Mouse (Mus musculus): ENCODE measurements around the gene Rbm43. TPM values are rescaled to one million over a fixed set of nuclear protein-coding genes. Genes with fewer than 3 reads are reported as not detected.

Gene Rbm43
- 14.3 and 15.7 TPM in 2 replicates for polyA plus RNA-seq (2015; fragmentation: Nextera tagmentation; extraction: Ambion mirVana)

GRCm38 (mm10) chr2:51934574-51935334 lies at the start of gene Rbm43:
Gene Rbm43, minus strand, starts transcription at chr2:51935163.
- Histone ChIP-seq H3K4me1 (peaks cover 17% of the 10 kb centered on the region), H3K9ac (peak within 1 kb of the TSS; percentile 71), H3K9me3 (no peaks in the 10 kb centered on the region), H3K4me2 (replicated peaks) (peak within 1 kb of the TSS; percentile 67), H3K27ac (peak within 1 kb of the TSS; percentile 72; the same call in 1 of the 2 replicates), H3K27me3 (0 out of 2 replicates have a peak, but pooled peaks cover 2% of the 10 kb centered on the region), H3K4me3 (peak within 1 kb of the TSS; percentile 57), H3K36me3 (peaks cover 9% of the 10 kb centered on the region)
- WGBS, result under 1% methylated on average over 48 of the region's 48 CpGs
- ATAC-seq (ENCODE audit: low FRiP score, low read depth), result peak; percentile 85

DNA sequence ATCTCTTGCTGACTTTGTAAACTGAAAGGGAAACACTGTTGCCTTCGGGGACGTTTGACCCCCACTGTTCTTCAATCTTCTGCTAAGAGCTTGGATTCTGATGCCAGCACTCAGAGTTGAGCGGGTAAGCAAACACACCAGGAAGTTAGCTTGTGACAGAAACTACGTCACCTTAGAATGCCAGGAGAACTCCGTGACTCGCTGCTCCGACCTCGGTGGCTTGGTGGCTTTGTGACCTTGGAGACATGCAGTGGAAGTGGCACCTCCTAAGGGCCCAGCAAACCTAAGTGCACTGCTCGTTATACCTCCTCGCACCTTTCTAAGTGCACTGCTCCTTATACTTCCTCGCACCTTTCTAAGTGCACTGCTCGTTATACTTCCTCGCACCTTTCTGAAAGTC lies 47.3 kb upstream of the Rbm43 start:
- no peak overlapping the region for H3K4me2 ChIP-seq (replicated peaks)
- no peak for ATAC-seq (ENCODE audit: low FRiP score, low read depth)
- no peaks in the 10 kb centered on the region for H3K27me3 ChIP-seq
- no peak overlapping the region for H3K4me3 ChIP-seq
- no peaks in the 10 kb centered on the region for H3K36me3 ChIP-seq
- H3K9me3 ChIP-seq, result no peaks in the 10 kb centered on the region
- peaks cover 13% of the 10 kb centered on the region; the same call in 1 of the 2 replicates for H3K4me1 ChIP-seq
- WGBS, result 58% methylated on average over 13 of the region's 13 CpGs
- no peak overlapping the region for H3K27ac ChIP-seq
- no peak overlapping the region for H3K9ac ChIP-seq

GRCm38 (mm10) chr2:51981630-51982029 lies 46.7 kb upstream of the Rbm43 start:
- Histone ChIP-seq H3K36me3 (no peaks in the 10 kb centered on the region), H3K4me2 (replicated peaks) (peak overlapping the region; percentile 47), H3K9me3 (no peaks in the 10 kb centered on the region), H3K27ac (no peak overlapping the region), H3K9ac (no peak overlapping the region), H3K4me1 (peaks cover 13% of the 10 kb centered on the region; the same call in 1 of the 2 replicates), H3K4me3 (no peak overlapping the region), H3K27me3 (no peaks in the 10 kb centered on the region)
- 44% methylated on average over 11 of the region's 11 CpGs for WGBS
- ATAC-seq (ENCODE audit: low FRiP score, low read depth), result no peak

GRCm38 (mm10) chr2:51973410-51973968 lies 38.5 kb upstream of the Rbm43 start, which contains the start of gene Nmi:
Gene Nmi, minus strand, starts transcription at chr2:51973494.
- Histone ChIP-seq H3K4me1 (no peaks in the 10 kb centered on the region; the same call in 1 of the 2 replicates), H3K4me2 (replicated peaks) (peak within 1 kb of the TSS; percentile 72), H3K27ac (peak within 1 kb of the TSS; percentile 77), H3K27me3 (no peaks in the 10 kb centered on the region), H3K36me3 (no peaks in the 10 kb centered on the region), H3K9me3 (no peaks in the 10 kb centered on the region), H3K9ac (peak within 1 kb of the TSS; percentile 79), H3K4me3 (peak within 1 kb of the TSS; percentile 70)
- ATAC-seq (ENCODE audit: low FRiP score, low read depth), result peak; percentile 57; the same call in 1 of the 2 replicates
- WGBS, result 72% methylated on average over 9 of the region's 9 CpGs

DNA sequence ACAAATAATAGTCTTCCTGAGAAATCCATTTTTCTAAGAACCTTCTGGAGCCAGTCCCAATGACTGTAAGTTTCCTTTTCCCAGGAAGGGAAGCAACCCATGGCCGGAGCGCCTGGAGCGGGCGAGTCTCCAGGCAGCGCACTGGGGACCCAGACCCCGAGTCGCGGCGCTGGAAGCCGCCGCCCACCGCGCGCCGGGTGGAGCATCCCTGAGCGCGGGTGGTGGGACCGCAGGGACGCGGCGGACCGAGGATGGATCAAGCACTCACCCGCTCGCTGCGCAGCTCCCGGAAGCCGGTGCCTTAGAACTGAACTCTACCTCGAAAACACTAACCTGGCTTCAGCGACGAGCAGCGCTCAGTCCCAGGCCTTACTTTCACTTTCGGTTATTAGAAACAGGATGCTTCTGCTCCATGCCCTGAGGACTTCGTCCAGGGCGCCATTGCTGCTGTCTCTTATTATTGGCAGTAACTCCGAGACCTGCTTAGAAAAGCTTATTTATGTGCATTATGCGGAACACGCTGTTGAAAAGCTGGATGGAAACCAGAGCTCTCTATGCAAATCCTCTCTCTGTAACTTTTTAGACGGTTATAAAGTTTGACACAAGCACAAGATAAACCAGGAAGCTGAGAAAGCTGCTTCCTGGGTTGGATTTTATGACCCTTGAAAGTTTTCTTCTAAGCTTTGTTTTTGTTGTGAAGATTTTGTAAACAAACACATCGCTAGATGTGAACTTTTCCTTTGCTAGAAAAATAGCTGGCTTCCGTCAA lies 37.9 kb upstream of the Rbm43 start:
- Histone ChIP-seq H3K9me3 (no peaks in the 10 kb centered on the region), H3K36me3 (no peaks in the 10 kb centered on the region), H3K9ac (peak overlapping the region; percentile 79), H3K4me1 (no peaks in the 10 kb centered on the region; the same call in 1 of the 2 replicates), H3K27ac (peak overlapping the region; percentile 77), H3K4me3 (peak overlapping the region; percentile 70), H3K4me2 (replicated peaks) (peak overlapping the region; percentile 72), H3K27me3 (no peaks in the 10 kb centered on the region)
- WGBS, result 2% methylated on average over 40 of the region's 40 CpGs
- ATAC-seq (ENCODE audit: low FRiP score, low read depth), result peak; percentile 79

DNA sequence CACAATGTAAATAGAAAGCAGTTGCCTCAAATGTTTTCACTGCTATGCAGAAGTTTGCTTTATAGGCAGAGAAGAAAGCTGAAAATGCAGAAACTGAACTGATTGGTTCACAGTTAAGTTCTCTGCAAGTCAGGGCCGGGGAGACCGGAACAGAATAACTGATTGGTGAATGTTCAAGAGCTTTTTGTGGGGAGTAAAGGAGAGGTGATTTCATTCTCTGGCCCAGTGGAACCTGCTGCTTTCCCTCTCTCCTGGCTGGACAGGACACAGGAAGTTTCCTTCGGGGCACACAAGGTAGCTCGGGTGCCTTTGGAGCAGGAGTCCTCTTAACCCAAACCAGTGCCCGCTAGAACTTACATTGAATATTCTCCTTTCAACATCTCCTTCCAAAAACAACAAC lies 37.2 kb upstream of the Rbm43 start:
- no peaks in the 10 kb centered on the region for H3K27me3 ChIP-seq
- peak; percentile 38; the same call in 1 of the 2 replicates for ATAC-seq (ENCODE audit: low FRiP score, low read depth)
- H3K36me3 ChIP-seq, result no peaks in the 10 kb centered on the region
- no peak overlapping the region for H3K9ac ChIP-seq
- H3K4me1 ChIP-seq, result no peaks in the 10 kb centered on the region; the same call in 1 of the 2 replicates
- H3K9me3 ChIP-seq, result no peaks in the 10 kb centered on the region
- H3K4me3 ChIP-seq, result peak overlapping the region; percentile 70
- H3K4me2 ChIP-seq (replicated peaks), result peak overlapping the region; percentile 72
- no peak overlapping the region for H3K27ac ChIP-seq
- 43% methylated on average over 5 of the region's 5 CpGs for WGBS

DNA sequence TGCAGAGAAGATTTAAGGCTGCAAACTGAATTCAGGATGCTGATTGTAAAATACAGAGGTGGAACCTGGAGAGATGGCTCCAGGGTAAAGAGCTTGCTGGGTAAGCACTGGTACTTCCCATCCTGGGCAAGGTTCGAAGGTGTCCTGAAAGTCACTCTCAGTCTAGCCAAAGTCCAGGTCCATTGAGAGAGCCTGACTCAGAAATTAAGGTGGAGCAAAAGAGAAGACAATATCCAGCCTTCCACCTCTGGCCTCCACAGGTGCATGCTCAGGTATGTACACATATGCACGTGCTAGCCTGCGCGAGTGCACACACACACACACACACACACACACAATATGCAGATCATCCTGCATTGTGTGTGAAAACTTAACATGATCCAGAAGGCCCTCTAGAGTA lies 35.9 kb upstream of the Rbm43 start:
- Histone ChIP-seq H3K4me1 (no peaks in the 10 kb centered on the region; the same call in 1 of the 2 replicates), H3K9ac (no peak overlapping the region), H3K36me3 (no peaks in the 10 kb centered on the region), H3K27ac (no peak overlapping the region), H3K27me3 (no peaks in the 10 kb centered on the region), H3K9me3 (no peaks in the 10 kb centered on the region), H3K4me2 (replicated peaks) (no peak overlapping the region), H3K4me3 (no peak overlapping the region)
- 92% methylated on average over 4 of the region's 4 CpGs for WGBS
- ATAC-seq (ENCODE audit: low FRiP score, low read depth), result no peak

DNA sequence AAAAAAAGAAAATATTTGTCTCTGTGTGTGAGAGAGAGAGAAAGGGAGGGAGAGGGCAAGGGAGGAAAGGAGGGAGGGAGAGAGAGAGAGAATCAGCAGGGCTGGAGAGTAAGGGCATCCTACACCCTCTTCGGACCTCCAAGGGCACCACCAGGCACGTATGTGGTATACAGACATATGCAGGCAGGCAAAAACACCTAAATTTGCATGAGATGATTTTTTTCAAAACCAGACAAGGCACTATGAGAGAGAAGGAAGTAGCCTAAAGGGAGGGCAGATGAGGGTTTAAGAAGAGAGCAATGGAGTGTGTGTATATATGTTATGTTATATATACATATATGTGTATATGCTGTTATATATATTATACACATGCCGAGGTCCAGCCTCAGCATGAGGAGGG lies 32.3 kb upstream of the Rbm43 start:
- Histone ChIP-seq H3K4me1 (no peaks in the 10 kb centered on the region; the same call in 1 of the 2 replicates), H3K4me2 (replicated peaks) (no peak overlapping the region), H3K4me3 (no peak overlapping the region), H3K9me3 (no peaks in the 10 kb centered on the region), H3K36me3 (no peaks in the 10 kb centered on the region), H3K27me3 (no peaks in the 10 kb centered on the region), H3K27ac (no peak overlapping the region), H3K9ac (no peak overlapping the region)
- 77% methylated on average over 3 of the region's 3 CpGs for WGBS
- ATAC-seq (ENCODE audit: low FRiP score, low read depth), result no peak

DNA sequence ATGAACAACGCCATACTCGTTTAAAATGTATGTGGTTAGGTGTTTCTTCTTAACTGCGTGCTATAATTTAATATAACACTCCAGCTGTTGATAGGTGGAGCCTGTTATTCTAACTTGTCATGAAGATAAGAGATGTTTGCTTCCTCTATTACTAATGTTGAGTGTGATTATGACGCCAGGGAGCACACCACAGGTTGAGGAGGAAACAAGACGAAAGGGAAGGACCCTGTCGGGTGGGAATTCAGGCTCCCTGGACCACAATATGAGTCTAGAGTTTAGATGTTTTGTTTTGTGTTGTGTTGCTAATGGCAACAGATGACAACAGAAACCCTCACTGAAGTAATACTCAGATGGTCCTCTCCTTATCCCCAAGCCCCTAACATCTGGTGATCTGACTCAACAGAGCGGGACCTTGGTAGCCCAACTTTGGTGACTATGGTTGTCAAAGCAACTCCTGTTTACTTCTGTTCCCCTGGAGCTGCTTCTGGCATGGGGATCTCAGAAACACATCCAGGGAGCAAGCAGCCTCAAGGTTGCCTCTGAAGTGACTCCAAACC lies 18.8 kb upstream of the Rbm43 start:
- no peak for ATAC-seq (ENCODE audit: low FRiP score, low read depth)
- Histone ChIP-seq H3K36me3 (no peaks in the 10 kb centered on the region), H3K9ac (no peak overlapping the region), H3K4me2 (replicated peaks) (no peak overlapping the region), H3K27me3 (no peaks in the 10 kb centered on the region), H3K9me3 (no peaks in the 10 kb centered on the region), H3K4me3 (no peak overlapping the region), H3K27ac (no peak overlapping the region), H3K4me1 (no peaks in the 10 kb centered on the region)
- 82% methylated on average over 7 of the region's 7 CpGs for WGBS

GRCm38 (mm10) chr2:51950876-51951275 lies 15.9 kb upstream of the Rbm43 start:
- no peak for ATAC-seq (ENCODE audit: low FRiP score, low read depth)
- H3K9ac ChIP-seq, result no peak overlapping the region
- no peaks in the 10 kb centered on the region for H3K9me3 ChIP-seq
- no peaks in the 10 kb centered on the region for H3K36me3 ChIP-seq
- 13% methylated on average over 1 of the region's 1 CpGs for WGBS
- H3K27ac ChIP-seq, result no peak overlapping the region
- H3K4me1 ChIP-seq, result no peaks in the 10 kb centered on the region
- H3K4me3 ChIP-seq, result no peak overlapping the region
- no peak overlapping the region for H3K4me2 ChIP-seq (replicated peaks)
- H3K27me3 ChIP-seq, result no peaks in the 10 kb centered on the region

DNA sequence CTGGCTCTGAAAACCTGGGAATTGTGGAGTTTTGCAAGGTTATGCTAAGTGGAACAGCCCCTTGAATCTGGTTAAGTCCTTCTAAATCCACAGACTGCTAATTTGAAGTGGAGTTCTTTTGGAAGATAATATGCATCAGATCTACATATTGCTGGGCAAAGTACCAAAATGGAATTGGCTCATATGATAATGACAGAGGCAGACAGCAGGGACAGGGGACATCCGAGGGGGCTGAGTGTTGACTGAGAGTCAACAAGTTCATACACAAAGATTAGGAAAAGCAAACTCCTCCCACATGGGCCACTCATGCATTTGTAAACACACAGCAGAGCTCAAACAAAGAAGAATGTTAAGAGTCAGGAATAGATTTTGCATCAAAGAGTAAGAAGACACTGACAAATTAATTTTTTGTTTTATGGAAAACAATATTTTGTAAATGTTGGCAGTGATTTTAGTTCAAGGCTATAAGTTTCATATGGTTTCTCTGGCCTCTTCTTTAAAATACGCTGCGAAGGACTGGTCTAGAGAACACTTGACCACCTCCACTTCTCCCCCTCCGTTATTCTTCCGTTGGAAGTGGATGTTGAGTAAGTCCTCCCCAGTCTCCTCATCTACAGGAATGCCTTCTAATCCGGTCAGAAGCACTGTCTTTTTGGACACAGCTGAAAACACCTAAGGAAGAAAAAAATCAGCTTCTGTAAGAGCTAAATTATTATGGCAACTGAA lies 13.3 kb upstream of the Rbm43 start:
- no peaks in the 10 kb centered on the region for H3K9me3 ChIP-seq
- no peaks in the 10 kb centered on the region for H3K36me3 ChIP-seq
- no peak overlapping the region for H3K4me2 ChIP-seq (replicated peaks)
- no peaks in the 10 kb centered on the region for H3K27me3 ChIP-seq
- ATAC-seq (ENCODE audit: low FRiP score, low read depth), result no peak
- no peak overlapping the region for H3K4me3 ChIP-seq
- 87% methylated on average over 6 of the region's 6 CpGs for WGBS
- H3K4me1 ChIP-seq, result no peaks in the 10 kb centered on the region
- H3K9ac ChIP-seq, result no peak overlapping the region
- H3K27ac ChIP-seq, result no peak overlapping the region
